Mouse (Mus musculus) limb, embryonic 14.5 days (tissue): ENCODE data around the gene Prkcb. TPM values are rescaled to one million over a fixed set of nuclear protein-coding genes. Genes with fewer than 3 reads are reported as not detected.

Experiments
- ATAC-seq: fragments of 200-750 bp; cut with Nextera tagmentation; 2 replicates; pipeline ENCODE4 v1.8.0; 2017; ENCODE audit warnings: low read depth, moderate number of reproducible peaks, moderate TSS enrichment; ENCODE audit not compliant: low FRiP score
- DNase-seq: peaks from one replicate; pipeline ENCODE4 v3.0.0-alpha.2; 2015; ENCODE audit warnings: low spot score
- H3K27ac ChIP-seq: fragments of 300-500 bp; sonication (generic); replicated peaks from 2 replicates; pipeline ENCODE4 v1.5.1; 2014; ENCODE audit warnings: low read depth, mild to moderate bottlenecking, low read length, moderate library complexity, mixed read lengths
- H3K27me3 ChIP-seq: fragments of 300-500 bp; sonication (generic); 2 replicates; pipeline ENCODE4 v1.6.1; 2014; ENCODE audit warnings: low read length, mixed read lengths; ENCODE audit not compliant: control insufficient read depth, insufficient read depth
- H3K36me3 ChIP-seq: fragments of 300-500 bp; sonication (generic); 2 replicates; pipeline ENCODE4 v1.6.1; 2014; ENCODE audit warnings: mild to moderate bottlenecking, low read length, moderate library complexity, mixed read lengths; ENCODE audit not compliant: control insufficient read depth, insufficient read depth
- H3K4me1 ChIP-seq: fragments of 300-500 bp; sonication (generic); 2 replicates; pipeline ENCODE4 v1.6.1; 2014; ENCODE audit warnings: antibody characterized with exemption, low read length, mixed read lengths; ENCODE audit not compliant: control insufficient read depth, insufficient read depth
- H3K4me2 ChIP-seq: fragments of 300-500 bp; sonication (generic); replicated peaks from 2 replicates; pipeline ENCODE4 v1.6.1; 2014; ENCODE audit warnings: low read depth, mild to moderate bottlenecking, low read length, moderate library complexity; ENCODE audit not compliant: severe bottlenecking
- H3K4me3 ChIP-seq: fragments of 300-500 bp; sonication (generic); replicated peaks from 2 replicates; pipeline ENCODE4 v1.5.1; 2014; ENCODE audit warnings: low read length
- H3K9ac ChIP-seq: fragments of 300-500 bp; sonication (generic); 2 replicates; pipeline ENCODE4 v1.6.1; 2014; ENCODE audit warnings: mild to moderate bottlenecking, low read depth, low read length, moderate library complexity; ENCODE audit not compliant: severe bottlenecking
- H3K9me3 ChIP-seq: fragments of 300-500 bp; sonication (generic); 2 replicates; pipeline ENCODE4 v1.6.1; 2016; ENCODE audit warnings: low read length; ENCODE audit not compliant: control insufficient read depth
- POLR2A ChIP-seq: fragments of 200-500 bp; IDR thresholded peaks from 2 replicates; pipeline ENCODE4 v1.8.0; 2012; ENCODE audit warnings: inconsistent platforms, mild to moderate bottlenecking, moderate library complexity, borderline replicate concordance; ENCODE audit not compliant: insufficient read depth, insufficient read length; ENCODE audit errors: extremely low read depth
- WGBS: fragments of 180-500 bp; shearing (Covaris S2); extraction: QIAGEN DNeasy Blood & Tissue Kit; methylation state at CpG from one replicate; pipeline ENCODE4 v1.1.7; 2014; 5-methylcytosine and 5-hydroxymethylcytosine counted together
- polyA plus RNA-seq, 2 experiments: library from polyadenylated mRNA; depleted of rRNA in 1 of 2; stranded (reverse) in 1 of 2; unstranded in 1 of 2; fragments of >200 nt; fragmentation: Nextera tagmentation in 1 of 2; extraction: Ambion mirVana in 1 of 2; gene quantifications; 2 replicates each; pipeline versions ENCODE4 v1.2.1 to v1.2.3; 2012 to 2014

The Prkcb gene
- polyA plus RNA-seq, 2 experiments, result 6.2 to 10.3 TPM

DNA sequence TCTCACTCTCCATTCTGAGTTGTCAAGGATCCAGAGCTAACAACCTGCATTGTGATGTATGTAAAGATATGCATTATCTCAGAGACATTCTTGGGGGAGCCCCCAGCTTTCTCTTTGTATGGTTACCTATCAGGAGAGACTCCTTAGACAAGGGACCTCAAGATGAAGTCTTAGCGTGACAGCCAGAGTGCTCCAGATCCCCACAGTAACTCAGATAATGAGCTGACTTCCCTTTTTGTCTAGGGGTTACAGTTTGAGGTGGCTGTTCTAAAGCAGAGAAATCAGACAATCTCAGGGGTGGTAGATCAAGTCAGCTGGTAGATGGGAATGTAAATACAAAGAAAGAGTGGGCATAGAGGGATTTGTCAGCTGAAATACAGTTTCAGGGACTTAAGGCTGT lies 7.8 kb downstream of the Prkcb start:
- TF ChIP-seq POLR2A, result no peak
- Histone ChIP-seq H3K4me3 (no peak overlapping the region), H3K27ac (no peak overlapping the region), H3K9ac (no peak overlapping the region), H3K4me2 (no peak overlapping the region), H3K27me3 (no peaks in the 10 kb centered on the region), H3K9me3 (no peaks in the 10 kb centered on the region), H3K36me3 (no peaks in the 10 kb centered on the region), H3K4me1 (no peaks in the 10 kb centered on the region)
- ATAC-seq, result no peak
- 83% methylated on average over 1 of the region's 1 CpGs for WGBS
- no peak for DNase-seq

DNA sequence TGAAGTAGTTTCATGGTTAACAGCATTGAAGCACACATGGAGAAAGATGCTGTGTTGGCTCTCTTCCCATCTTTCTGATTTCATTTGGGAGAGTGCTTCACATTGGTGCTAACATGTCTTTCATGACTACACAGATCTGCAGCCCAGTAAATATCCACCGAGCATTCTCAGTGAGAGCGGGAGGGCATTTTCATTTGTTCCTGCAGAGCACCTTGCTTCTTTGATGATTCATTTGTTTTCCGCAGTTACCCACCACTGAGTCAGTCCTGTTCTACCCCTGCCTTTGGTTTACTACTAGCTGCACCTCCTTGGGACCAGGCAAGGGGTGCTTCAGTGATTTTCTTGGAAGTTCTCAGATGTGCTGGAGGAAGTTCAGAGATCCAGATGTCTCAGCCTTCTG lies 8.3 kb downstream of the Prkcb start:
- TF ChIP-seq POLR2A, result no peak
- WGBS, result 87% methylated on average over 3 of the region's 3 CpGs
- no peak for ATAC-seq
- no peak overlapping the region for H3K27ac ChIP-seq
- no peaks in the 10 kb centered on the region for H3K27me3 ChIP-seq
- H3K4me3 ChIP-seq, result no peak overlapping the region
- no peak overlapping the region for H3K9ac ChIP-seq
- H3K9me3 ChIP-seq, result no peaks in the 10 kb centered on the region
- no peaks in the 10 kb centered on the region for H3K4me1 ChIP-seq
- no peak overlapping the region for H3K4me2 ChIP-seq
- no peak for DNase-seq
- no peaks in the 10 kb centered on the region for H3K36me3 ChIP-seq

DNA sequence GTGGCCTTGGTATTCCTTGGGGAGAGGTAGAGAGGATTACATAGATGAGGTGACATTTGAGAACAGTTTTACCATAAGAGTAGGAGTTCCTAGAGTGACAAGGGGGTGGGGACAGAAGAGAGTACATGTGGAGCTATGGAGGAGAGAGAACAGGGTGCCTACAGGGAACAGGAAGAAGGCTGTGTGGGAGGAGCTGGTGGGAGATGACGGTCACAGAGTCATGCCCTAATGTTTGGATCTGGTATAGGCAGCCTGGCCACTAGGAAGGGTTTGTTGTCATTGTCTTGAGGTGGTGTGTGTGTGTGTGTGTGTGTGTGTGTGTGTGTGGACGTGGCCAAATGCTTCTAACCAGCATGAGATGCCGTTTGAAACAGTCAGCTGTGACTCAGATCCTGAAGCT lies 9.1 kb downstream of the Prkcb start:
- no peak overlapping the region for H3K27ac ChIP-seq
- no peaks in the 10 kb centered on the region for H3K9me3 ChIP-seq
- TF ChIP-seq POLR2A, result no peak
- DNase-seq (no peak), ATAC-seq (no peak)
- no peak overlapping the region for H3K9ac ChIP-seq
- H3K4me1 ChIP-seq, result no peaks in the 10 kb centered on the region
- no peaks in the 10 kb centered on the region for H3K36me3 ChIP-seq
- 63% methylated on average over 3 of the region's 3 CpGs for WGBS
- no peak overlapping the region for H3K4me2 ChIP-seq
- H3K4me3 ChIP-seq, result no peak overlapping the region
- no peaks in the 10 kb centered on the region for H3K27me3 ChIP-seq

DNA sequence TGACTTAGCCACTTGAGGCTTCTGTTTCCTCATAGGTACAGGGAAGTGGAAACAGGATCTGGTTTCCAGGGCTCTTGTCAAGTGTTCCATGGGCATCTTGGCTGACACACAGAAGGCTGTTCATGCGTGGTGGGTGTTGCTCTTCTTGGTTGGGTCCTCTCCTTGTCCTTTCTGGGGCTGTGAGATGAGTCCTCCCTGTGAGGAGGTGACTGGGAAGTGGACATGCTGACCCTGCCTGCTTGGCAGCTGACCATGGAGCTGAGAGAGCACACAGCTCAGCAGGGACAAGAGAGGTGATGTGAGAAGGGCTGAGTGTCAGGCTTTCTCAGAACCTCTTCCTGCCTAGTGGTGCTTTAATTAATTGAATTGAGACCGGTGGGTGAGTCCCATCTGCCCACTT lies 10.2 kb downstream of the Prkcb start:
- ATAC-seq (no peak), DNase-seq (no peak)
- Histone ChIP-seq H3K9me3 (no peaks in the 10 kb centered on the region), H3K27me3 (no peaks in the 10 kb centered on the region), H3K4me3 (no peak overlapping the region), H3K4me1 (no peaks in the 10 kb centered on the region), H3K36me3 (no peaks in the 10 kb centered on the region), H3K4me2 (no peak overlapping the region), H3K9ac (no peak overlapping the region), H3K27ac (no peak overlapping the region)
- WGBS, result 75% methylated on average over 2 of the region's 2 CpGs
- no peak for TF ChIP-seq POLR2A

DNA sequence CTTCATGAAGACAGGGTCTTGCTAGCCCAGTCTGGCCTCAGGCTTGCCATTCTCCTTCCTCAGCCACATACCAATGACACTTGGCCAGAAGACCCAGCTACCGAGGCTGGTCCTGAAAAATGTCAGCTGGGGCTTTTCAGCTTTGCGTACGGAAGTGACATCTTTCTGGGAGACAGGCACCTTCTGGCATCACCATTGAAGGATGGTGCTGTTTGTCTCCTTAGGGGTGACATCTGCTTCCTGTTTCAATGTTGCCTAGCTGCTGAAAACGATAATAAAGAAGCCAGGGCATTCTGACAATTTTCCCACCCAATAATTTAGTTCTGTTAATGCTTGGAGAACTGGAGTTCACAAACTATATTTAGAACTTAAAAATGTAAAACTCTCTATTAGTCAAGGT lies 12.0 kb downstream of the Prkcb start:
- H3K27ac ChIP-seq, result no peak overlapping the region
- no peaks in the 10 kb centered on the region for H3K9me3 ChIP-seq
- ATAC-seq (no peak), DNase-seq (no peak)
- TF ChIP-seq POLR2A, result no peak
- H3K4me1 ChIP-seq, result no peaks in the 10 kb centered on the region
- no peak overlapping the region for H3K4me3 ChIP-seq
- WGBS, result 73% methylated on average over 4 of the region's 4 CpGs
- H3K27me3 ChIP-seq, result no peaks in the 10 kb centered on the region
- H3K4me2 ChIP-seq, result no peak overlapping the region
- no peak overlapping the region for H3K9ac ChIP-seq
- H3K36me3 ChIP-seq, result no peaks in the 10 kb centered on the region

DNA sequence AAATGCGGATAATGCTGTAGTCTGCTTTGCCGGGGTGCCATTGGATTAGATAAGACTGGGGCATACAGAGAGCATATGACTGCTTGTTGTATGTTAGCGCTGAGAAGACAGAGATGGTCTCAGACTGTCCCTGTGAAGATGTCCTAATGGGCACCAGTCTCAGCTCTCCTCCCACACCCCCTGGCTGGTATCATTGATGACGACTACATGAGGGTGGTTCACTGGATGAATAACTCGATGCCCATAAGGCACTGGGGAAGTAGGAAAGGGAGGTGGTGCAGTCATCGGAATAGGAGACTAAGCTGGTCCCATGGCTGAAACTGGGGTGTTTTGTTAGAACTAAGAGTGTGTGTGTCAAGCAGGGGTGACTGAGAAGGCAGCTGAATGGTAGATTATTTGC lies 14.0 kb downstream of the Prkcb start:
- Histone ChIP-seq H3K4me1 (no peaks in the 10 kb centered on the region), H3K4me3 (no peak overlapping the region), H3K9ac (no peak overlapping the region), H3K36me3 (no peaks in the 10 kb centered on the region), H3K4me2 (no peak overlapping the region), H3K9me3 (no peaks in the 10 kb centered on the region), H3K27ac (no peak overlapping the region), H3K27me3 (no peaks in the 10 kb centered on the region)
- 92% methylated on average over 6 of the region's 6 CpGs for WGBS
- DNase-seq, result no peak
- ATAC-seq, result no peak
- TF ChIP-seq POLR2A, result no peak
